Mouse (Mus musculus) intestine, embryonic 15.5 days (tissue): ENCODE measurements at regions not wholly inside any gene's neighbourhood (a gene's known extent, or its start where the extent isn't known, plus 50 kb on each side); places are given as distances from the start of the nearest gene placed in this dataset.
A peak's percentile ranks its signal among the peaks of the same experiment; 100 is the strongest.

ENCODE experiments used
- ATAC-seq: fragments of 200-750 bp; cut with Nextera tagmentation; 2 replicates; pipeline ENCODE4 v1.8.0; 2017; ENCODE audit warnings: moderate TSS enrichment, moderate library complexity
- H3K27ac ChIP-seq: fragments of 300-500 bp; sonication (generic); 2 replicates; pipeline ENCODE4 v1.5.1; 2015; ENCODE audit warnings: mild to moderate bottlenecking, inconsistent platforms
- H3K27me3 ChIP-seq: fragments of 300-500 bp; sonication (generic); replicated peaks from 2 replicates; pipeline ENCODE4 v1.6.1; 2015; ENCODE audit warnings: inconsistent platforms
- H3K36me3 ChIP-seq: fragments of 300-500 bp; sonication (generic); 2 replicates; pipeline ENCODE4 v1.6.1; 2015; ENCODE audit warnings: inconsistent platforms
- H3K4me1 ChIP-seq: fragments of 300-500 bp; sonication (generic); replicated peaks from 2 replicates; pipeline ENCODE4 v1.6.1; 2015; ENCODE audit warnings: inconsistent platforms
- H3K4me2 ChIP-seq: fragments of 300-500 bp; sonication (generic); replicated peaks from 2 replicates; pipeline ENCODE4 v1.6.1; 2015; ENCODE audit warnings: mild to moderate bottlenecking, inconsistent platforms
- H3K4me3 ChIP-seq: fragments of 300-500 bp; sonication (generic); replicated peaks from 2 replicates; pipeline ENCODE4 v1.5.1; 2015; ENCODE audit warnings: inconsistent platforms
- H3K9ac ChIP-seq: fragments of 300-500 bp; sonication (generic); 2 replicates; pipeline ENCODE4 v1.6.1; 2015; ENCODE audit warnings: inconsistent platforms
- H3K9me3 ChIP-seq: fragments of 300-500 bp; sonication (generic); 2 replicates; pipeline ENCODE4 v1.6.1; 2016; ENCODE audit warnings: inconsistent platforms
- WGBS: fragments of 180-500 bp; shearing (Covaris S2); methylation state at CpG from one replicate; pipeline ENCODE4 v1.1.7; 2015; 5-methylcytosine and 5-hydroxymethylcytosine counted together

DNA sequence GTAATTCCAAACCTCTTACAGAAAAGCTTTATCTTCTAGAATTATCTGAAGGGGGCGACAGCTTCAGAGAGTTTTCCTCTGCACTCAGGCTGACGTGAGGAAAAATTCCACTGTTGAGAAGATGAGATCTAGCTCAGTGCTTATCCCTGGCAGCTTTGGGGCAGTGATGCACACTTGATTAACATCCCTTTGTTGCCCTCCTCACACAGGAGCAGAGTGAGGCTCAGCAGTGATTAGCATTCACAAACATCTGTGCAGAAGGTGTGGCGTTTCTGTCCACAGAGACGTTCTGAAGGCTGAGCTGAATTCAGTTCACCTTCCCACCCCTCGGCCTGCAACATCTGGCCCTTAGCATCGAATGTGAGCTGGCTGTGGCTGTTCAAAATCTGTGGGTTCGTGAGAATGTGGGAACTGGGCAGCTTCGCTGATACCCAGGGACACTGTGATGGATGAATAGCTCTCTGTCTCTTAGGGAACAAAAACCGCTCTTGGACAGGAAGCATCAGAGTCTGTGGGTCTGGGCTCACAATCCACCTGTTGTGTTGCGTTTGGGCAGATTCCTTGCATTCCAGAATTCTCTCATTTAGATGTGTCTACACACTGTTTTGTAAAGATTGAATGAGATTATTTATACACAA is 139.0 kb upstream of the Gm3448 start:
- H3K27me3 ChIP-seq = no peaks in the 10 kb centered on the region
- no peak overlapping the region for H3K9ac ChIP-seq
- no peaks in the 10 kb centered on the region for H3K9me3 ChIP-seq
- H3K27ac ChIP-seq = no peak overlapping the region
- H3K36me3 ChIP-seq = no peaks in the 10 kb centered on the region
- WGBS = 34% methylated on average over 10 of the region's 10 CpGs
- ATAC-seq = no peak
- peaks cover 10% of the 10 kb centered on the region for H3K4me1 ChIP-seq
- H3K4me3 ChIP-seq = no peak overlapping the region
- no peak overlapping the region for H3K4me2 ChIP-seq

DNA sequence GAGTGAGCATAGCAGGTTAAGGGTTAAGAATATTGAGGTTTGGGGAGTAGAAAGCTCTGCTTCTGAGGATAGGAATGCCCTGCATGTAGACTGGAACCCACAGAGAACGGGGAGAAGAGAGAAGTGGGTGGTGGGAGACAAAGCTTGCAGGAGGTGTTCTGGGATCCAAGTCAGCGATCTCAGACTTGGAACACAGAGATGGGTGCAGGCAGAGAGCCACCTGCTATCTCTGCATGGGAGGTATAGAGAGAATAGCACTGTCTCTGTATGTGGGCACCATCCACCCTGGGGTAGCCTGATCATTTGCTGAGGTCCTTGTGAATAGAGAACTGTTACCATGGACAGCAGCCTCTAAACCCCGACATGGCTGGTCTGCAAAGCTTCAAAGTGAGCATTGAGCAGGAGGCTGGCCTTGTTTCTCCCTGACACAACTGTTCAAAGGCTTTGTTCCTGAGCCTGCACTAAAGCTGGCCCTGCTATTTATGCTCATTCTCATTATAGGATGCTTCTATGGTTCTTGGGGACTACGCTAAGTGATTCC is 138.1 kb upstream of the Gm3448 start:
- Histone ChIP-seq H3K27me3 (no peaks in the 10 kb centered on the region), H3K4me3 (no peak overlapping the region), H3K4me2 (no peak overlapping the region), H3K9me3 (no peaks in the 10 kb centered on the region), H3K4me1 (peaks cover 8% of the 10 kb centered on the region), H3K9ac (no peak overlapping the region), H3K36me3 (no peaks in the 10 kb centered on the region), H3K27ac (no peak overlapping the region)
- ATAC-seq = no peak
- 56% methylated on average over 4 of the region's 4 CpGs for WGBS

DNA sequence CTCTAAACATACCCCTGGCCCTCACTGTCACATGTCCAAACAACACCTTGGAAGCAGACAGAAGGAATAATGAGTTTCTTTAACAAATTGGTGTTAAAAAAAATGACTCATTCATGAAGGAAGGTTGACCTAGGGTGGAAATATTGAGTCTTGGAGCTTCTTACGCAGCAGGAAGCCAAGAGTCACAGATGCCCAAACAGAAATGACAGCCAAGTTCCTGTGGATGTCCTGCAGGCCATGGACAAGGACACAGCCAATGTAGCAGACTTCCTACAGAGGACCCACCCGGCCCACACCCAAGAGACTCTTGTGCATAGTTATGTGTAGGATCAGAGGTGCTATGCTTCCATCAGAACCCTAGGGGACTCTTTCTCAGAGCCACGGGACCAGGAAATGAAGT is 136.1 kb upstream of the Gm3448 start:
- no peaks in the 10 kb centered on the region for H3K36me3 ChIP-seq
- H3K27ac ChIP-seq = no peak overlapping the region
- no peak overlapping the region for H3K4me3 ChIP-seq
- no peak overlapping the region for H3K4me2 ChIP-seq
- no peaks in the 10 kb centered on the region for H3K27me3 ChIP-seq
- H3K9me3 ChIP-seq = no peaks in the 10 kb centered on the region
- no peak for ATAC-seq
- WGBS = 79% methylated on average over 3 of the region's 3 CpGs
- peaks cover 8% of the 10 kb centered on the region for H3K4me1 ChIP-seq
- no peak overlapping the region for H3K9ac ChIP-seq

DNA sequence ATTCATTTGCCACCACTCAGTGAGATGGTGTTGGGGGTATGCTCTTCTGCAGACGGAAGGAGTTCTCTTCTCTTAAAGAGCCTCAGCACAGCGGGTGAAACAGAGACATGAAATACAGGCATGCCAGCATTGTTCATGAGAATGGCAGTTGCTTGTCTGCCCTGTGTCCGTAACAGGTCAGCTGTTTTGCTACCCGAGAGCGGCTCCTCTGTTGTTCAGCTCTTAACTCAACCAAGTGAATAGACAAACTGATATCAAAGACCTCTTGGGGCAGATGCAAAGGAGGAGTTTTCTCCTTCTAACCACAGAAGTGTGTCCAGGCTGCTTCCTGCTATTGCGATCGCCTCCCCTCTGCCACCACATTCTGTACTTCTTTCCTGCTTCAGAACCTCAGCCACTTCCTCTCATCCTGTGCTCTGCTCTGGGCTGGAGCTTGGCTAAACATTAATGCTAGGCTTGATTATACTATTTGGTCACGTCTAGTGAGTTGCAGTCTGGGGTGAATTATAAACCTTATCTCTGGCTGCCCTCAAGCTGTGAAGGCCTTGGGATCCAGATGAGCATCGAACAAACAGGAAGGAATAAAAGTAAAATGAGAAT is 133.1 kb upstream of the Gm3448 start:
- Histone ChIP-seq H3K4me3 (no peak overlapping the region), H3K9me3 (no peaks in the 10 kb centered on the region), H3K36me3 (no peaks in the 10 kb centered on the region), H3K27ac (peak overlapping the region; percentile 72), H3K9ac (no peak overlapping the region), H3K4me2 (peak overlapping the region; percentile 7; the same call in 1 of the 2 replicates), H3K27me3 (no peaks in the 10 kb centered on the region), H3K4me1 (peaks cover 8% of the 10 kb centered on the region)
- ATAC-seq = peak; percentile 95
- WGBS = 50% methylated on average over 9 of the region's 9 CpGs

DNA sequence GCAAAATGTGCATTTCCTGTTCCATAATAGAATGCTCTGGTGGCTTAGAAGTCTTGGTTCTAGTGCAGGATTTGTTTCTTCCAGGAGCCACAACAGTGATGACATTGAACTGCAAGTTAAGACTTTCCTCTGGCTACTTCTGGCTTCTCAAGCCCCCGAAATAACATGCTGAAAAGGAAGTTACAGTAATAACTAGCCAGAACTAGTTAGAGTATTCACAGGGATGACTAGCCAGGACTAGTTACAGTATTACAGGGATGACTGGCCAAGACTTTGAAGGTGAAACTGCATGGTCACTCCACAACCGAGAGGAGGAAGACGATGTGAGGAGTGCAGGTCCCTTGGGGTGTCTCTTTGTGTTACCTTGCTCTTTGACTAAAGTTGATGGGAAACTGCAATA is 126.6 kb upstream of the Gm3448 start:
- no peaks in the 10 kb centered on the region for H3K27me3 ChIP-seq
- ATAC-seq = no peak
- H3K4me2 ChIP-seq = no peak overlapping the region
- H3K9me3 ChIP-seq = no peaks in the 10 kb centered on the region
- H3K27ac ChIP-seq = no peak overlapping the region
- 93% methylated on average over 3 of the region's 3 CpGs for WGBS
- no peak overlapping the region for H3K4me3 ChIP-seq
- no peaks in the 10 kb centered on the region for H3K36me3 ChIP-seq
- H3K4me1 ChIP-seq = no peaks in the 10 kb centered on the region
- H3K9ac ChIP-seq = no peak overlapping the region

DNA sequence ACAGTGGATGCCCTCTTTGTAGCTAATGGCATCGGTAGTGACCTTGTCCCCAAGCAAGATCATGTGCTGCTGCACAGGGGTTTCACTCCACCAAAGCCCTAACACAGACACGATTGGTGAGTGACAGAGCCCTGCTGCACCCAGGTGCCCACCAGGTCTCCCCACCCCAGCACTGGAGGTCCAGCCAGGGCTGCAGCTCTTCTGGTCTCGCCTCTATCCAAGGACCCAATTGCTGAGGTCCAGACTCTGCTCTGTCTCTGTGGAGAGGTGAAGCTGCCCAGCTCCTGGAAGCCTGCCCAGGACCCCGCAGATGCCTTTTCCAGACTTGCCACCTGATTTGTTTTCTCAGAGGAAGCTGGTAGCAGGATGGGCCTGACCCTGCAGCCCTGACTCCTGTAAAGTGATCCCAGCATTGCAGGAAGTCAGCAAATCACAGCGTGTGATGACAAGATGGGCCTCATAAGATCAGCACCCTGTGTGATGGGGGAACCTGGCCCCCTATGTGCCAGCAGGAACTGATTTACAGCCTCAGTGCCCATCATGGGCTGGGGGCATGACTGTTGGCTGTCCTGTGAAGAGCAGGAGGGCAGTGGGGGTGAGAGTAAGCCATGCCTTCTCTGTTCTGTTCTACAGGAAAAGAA is 116.5 kb upstream of the Gm3448 start:
- Histone ChIP-seq H3K4me3 (no peak overlapping the region), H3K9ac (no peak overlapping the region), H3K27me3 (no peaks in the 10 kb centered on the region), H3K36me3 (no peaks in the 10 kb centered on the region), H3K4me2 (no peak overlapping the region), H3K9me3 (no peaks in the 10 kb centered on the region), H3K27ac (no peak overlapping the region), H3K4me1 (0 out of 2 replicates have a peak, but pooled peaks cover 3% of the 10 kb centered on the region)
- no peak for ATAC-seq
- WGBS = 66% methylated on average over 5 of the region's 5 CpGs

DNA sequence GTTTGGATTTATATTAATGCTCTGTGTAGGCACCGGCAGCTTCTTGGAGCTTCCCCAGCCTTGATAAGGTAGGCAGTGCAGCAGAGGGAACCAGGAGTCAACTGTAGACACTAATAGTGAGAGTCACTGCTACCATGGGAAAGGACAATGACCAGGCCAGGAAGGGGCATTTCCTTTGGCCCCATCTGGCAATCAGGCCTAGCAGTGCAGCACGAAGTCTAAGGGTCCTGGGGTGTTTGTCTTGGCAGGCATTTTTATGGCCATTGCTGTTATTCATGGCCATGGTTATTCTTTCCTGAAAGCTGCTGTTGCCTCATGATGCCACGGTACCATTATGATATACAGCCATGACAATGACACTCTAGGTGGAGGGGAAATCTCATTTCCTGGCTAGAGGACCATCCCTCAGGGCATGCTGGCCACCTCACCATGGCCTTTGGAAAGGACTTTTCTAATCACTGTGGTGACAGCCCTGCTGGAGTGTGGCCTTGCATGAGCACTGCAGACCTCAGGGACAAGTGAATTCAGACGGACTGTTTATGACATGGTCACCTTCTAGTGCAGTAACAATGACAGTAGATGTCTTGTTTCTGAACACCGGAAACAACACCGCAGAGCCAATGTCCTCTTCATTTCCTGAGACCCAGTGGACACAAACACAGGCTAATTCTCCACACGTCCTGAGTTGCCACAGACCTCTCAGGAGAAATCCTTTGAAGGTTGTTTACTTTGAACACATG is 111.8 kb upstream of the Gm3448 start:
- H3K9ac ChIP-seq = no peak overlapping the region
- no peak overlapping the region for H3K4me2 ChIP-seq
- no peak overlapping the region for H3K4me3 ChIP-seq
- no peaks in the 10 kb centered on the region for H3K27me3 ChIP-seq
- H3K4me1 ChIP-seq = 0 out of 2 replicates have a peak, but pooled peaks cover 3% of the 10 kb centered on the region
- no peaks in the 10 kb centered on the region for H3K36me3 ChIP-seq
- 60% methylated on average over 7 of the region's 7 CpGs for WGBS
- no peak overlapping the region for H3K27ac ChIP-seq
- H3K9me3 ChIP-seq = no peaks in the 10 kb centered on the region
- no peak for ATAC-seq

DNA sequence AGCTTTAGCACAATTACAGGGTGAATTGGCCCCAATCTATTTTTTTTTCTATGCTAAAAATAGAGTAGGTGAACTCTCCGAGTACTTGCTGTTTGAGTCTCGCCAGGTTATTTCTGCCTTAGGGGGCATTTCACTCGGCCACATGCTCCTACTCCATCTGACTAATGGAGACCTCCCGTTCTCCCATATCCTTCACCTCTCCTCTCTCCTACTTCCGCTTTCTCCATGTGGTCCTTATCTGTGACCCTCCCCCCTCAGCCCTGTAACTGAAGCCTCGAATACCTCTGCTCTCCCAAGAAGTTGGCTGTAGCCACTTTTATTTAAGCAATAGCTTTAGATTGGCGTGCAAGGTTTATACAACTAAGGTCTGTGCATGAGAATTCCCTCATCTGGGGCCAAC is 111.1 kb upstream of the Gm3448 start:
- Histone ChIP-seq H3K27me3 (no peaks in the 10 kb centered on the region), H3K4me3 (no peak overlapping the region), H3K4me2 (no peak overlapping the region), H3K27ac (no peak overlapping the region), H3K9me3 (no peaks in the 10 kb centered on the region), H3K36me3 (no peaks in the 10 kb centered on the region), H3K9ac (no peak overlapping the region), H3K4me1 (no peaks in the 10 kb centered on the region)
- no peak for ATAC-seq
- 44% methylated on average over 7 of the region's 7 CpGs for WGBS

DNA sequence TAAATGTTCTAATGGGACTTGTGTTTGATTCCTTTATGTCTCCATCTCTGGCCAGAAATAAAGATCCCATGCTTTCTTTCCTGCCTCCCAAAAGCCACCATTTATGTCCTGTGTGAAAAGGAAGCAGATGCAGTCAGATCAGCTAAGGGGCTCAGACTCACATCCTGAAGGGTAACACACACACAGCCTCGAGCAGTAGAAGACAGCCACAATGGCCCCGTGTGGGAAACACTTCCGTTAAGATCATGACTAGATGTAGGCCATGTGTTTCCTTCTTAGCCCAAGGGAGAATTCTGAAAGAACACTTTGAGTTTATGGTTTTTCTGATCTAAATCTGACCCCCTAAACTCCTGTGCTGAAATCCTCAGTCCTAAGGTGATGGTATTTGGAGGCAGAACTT is 110.4 kb upstream of the Gm3448 start:
- WGBS = 73% methylated on average over 3 of the region's 3 CpGs

DNA sequence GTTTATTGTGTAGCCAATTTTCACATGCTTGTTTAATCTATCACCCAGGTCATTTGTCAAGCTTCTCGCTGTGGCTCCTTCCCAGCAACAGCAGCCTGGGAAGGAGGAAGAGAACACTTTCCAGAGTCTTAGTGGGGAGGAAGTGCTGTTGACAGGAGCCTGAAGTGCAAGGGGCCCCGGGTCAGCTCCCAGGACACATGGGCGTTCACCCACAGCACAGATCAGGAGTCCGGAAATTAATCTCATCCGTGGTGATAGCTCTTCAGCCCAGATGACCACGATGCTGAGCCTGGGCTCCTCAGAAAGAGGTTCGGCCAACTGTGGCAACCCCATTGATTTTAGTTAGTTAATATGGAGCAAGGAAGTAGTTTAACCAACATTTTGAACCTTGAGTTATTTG is 105.3 kb upstream of the Gm3448 start:
- WGBS = 39% methylated on average over 7 of the region's 7 CpGs
- Histone ChIP-seq H3K9ac (no peak overlapping the region), H3K4me1 (no peaks in the 10 kb centered on the region), H3K4me3 (no peak overlapping the region), H3K9me3 (no peaks in the 10 kb centered on the region), H3K27ac (no peak overlapping the region), H3K36me3 (no peaks in the 10 kb centered on the region), H3K27me3 (no peaks in the 10 kb centered on the region), H3K4me2 (no peak overlapping the region)
- ATAC-seq = no peak

More for the DNA sequence above, 110.4 kb upstream of the Gm3448 start:
- no peak for ATAC-seq
- Histone ChIP-seq H3K4me1 (no peaks in the 10 kb centered on the region), H3K4me2 (no peak overlapping the region), H3K27me3 (no peaks in the 10 kb centered on the region), H3K36me3 (no peaks in the 10 kb centered on the region), H3K27ac (no peak overlapping the region), H3K9me3 (no peaks in the 10 kb centered on the region), H3K9ac (no peak overlapping the region), H3K4me3 (no peak overlapping the region)

DNA sequence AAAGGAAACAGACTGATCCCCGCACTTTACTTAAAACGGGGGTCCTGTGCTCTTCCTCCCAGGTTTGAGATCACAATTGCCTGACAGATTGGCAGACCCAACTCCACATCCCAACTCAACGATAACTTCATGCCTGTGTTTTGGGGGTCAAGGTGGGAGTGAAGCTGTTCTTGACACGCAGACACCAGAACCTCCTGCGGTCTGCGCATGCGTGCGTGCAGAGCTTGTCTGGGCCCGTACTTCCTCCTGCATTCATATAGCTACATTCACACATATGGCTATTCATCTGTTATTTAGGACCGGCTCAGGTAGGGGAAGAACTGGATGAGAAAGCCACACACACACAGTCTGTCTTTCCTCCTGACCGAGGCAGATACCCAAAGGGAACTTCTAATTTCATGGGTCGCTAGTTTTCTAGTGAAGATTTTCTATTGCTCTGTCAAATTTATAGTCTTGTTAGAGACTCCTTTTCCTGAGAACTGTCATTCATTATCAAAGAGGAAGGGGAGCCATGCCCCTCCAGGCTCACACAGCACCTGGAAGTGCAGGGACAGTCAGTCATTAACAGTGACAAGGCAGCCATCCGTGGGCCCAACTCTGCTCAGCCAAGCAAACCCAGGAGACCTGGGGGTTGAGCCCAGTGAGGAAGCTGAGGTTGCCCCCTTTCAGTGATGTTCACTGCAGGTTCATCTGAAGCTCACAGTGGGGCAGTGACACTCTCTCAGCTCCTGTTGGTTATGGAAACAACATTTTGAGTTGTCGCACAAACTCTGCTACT is 104.0 kb upstream of the Gm3448 start:
- WGBS = 85% methylated on average over 14 of the region's 14 CpGs

DNA sequence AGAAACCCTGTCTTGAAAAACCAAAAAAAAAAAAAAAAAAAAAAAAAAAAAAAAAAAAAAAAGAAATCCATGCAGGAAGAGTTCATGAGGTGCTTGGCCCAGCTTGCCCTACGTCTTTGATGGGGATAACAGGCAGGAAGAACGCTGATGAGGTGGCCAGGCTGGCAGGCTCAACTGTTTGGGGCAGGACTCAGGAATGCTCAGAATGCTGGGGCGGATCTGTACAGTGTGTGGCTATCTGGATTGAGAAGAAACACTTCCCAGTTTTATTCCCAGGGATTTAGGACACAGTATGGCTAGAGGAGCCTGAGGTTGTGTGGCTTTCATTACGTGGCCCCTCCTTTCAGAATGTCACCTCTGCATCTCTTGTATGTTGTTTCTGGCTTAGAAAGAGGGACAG is 99.1 kb upstream of the Gm3448 start:
- Histone ChIP-seq H3K9ac (no peak overlapping the region), H3K9me3 (no peaks in the 10 kb centered on the region), H3K27ac (no peak overlapping the region), H3K4me3 (no peak overlapping the region), H3K36me3 (no peaks in the 10 kb centered on the region), H3K27me3 (no peaks in the 10 kb centered on the region), H3K4me1 (no peaks in the 10 kb centered on the region), H3K4me2 (no peak overlapping the region)
- ATAC-seq = no peak
- WGBS = 64% methylated on average over 4 of the region's 4 CpGs

More for the DNA sequence above, 104.0 kb upstream of the Gm3448 start:
- ATAC-seq = no peak
- H3K4me1 ChIP-seq = no peaks in the 10 kb centered on the region
- no peak overlapping the region for H3K9ac ChIP-seq
- H3K4me2 ChIP-seq = no peak overlapping the region
- no peak overlapping the region for H3K27ac ChIP-seq
- H3K27me3 ChIP-seq = no peaks in the 10 kb centered on the region
- no peaks in the 10 kb centered on the region for H3K9me3 ChIP-seq
- no peaks in the 10 kb centered on the region for H3K36me3 ChIP-seq
- H3K4me3 ChIP-seq = no peak overlapping the region
